Mouse (Mus musculus): ENCODE measurements around the gene Tcl1b1. TPM values are rescaled to one million over a fixed set of nuclear protein-coding genes. Genes with fewer than 3 reads are reported as not detected.

Tcl1b1 gene
- total and polyA plus RNA-seq, 2 experiments from 2014 or later, result not detected

DNA sequence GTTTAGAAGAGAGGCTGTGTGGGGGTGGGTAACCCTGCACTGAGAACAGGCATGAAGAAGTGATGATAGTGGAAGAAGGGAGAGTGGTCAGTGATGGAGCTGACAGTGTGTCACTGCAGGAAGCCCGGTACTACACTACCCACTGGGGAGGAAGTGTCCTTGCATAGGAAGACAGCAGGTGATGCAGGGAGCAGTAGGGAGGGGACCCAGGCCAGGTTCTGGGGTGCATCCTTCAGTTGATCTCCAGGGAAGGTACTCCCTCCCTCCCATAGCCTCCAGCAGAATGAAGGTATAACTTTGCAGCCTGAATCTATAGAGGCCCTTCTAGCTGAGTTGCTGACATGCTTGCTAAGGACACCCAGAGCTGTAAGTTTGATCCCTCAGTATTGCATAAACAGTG lies 47.6 kb downstream of the Tcl1b1 start:
- 86% methylated on average over 1 of the region's 1 CpGs for WGBS
- Histone ChIP-seq H3K27me3 (ENCODE audit: insufficient read depth, low read length) (no peaks in the 10 kb centered on the region), H3K36me3 (ENCODE audit: insufficient read depth, low read length) (no peaks in the 10 kb centered on the region), H3K9ac (replicated peaks; ENCODE audit: low read length) (no peak overlapping the region), H3K27ac (no peak overlapping the region), H3K4me1 (ENCODE audit: insufficient read depth, low read length) (no peaks in the 10 kb centered on the region), H3K9me3 (ENCODE audit: low read length) (no peaks in the 10 kb centered on the region), H3K4me3 (ENCODE audit: low read length) (no peak overlapping the region), H3K4me2 (ENCODE audit: low read depth, low read length) (no peak overlapping the region)
- DNase-seq (ENCODE audit: low spot score), result no peak
- no peak for ATAC-seq
- TF ChIP-seq CTCF (IDR thresholded peaks at IDR 0.05; ENCODE audit: low read depth), result no peak

DNA sequence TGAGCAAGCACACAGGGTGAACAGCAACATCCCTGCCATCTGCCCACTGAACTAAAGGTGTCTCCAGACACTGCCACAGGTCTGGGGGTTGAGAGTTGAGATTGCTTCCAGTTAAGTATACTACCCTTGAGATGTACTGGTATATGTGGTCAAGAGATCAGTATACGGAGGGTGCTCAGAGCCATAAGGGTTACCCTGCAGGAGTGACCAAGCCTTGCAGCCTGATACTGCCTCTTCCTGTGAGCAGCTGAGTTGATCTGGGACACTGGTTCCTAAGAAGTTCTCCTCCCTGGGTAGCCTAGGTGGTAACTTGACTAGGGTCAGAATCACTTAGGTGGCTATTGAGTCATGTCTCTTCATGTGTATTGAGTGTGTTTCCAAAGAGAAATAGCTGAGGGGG lies 49.0 kb downstream of the Tcl1b1 start:
- no peak for DNase-seq (ENCODE audit: low spot score)
- WGBS, result 90% methylated on average over 1 of the region's 1 CpGs
- no peak overlapping the region for H3K27ac ChIP-seq
- no peak overlapping the region for H3K9ac ChIP-seq (replicated peaks; ENCODE audit: low read length)
- no peaks in the 10 kb centered on the region for H3K36me3 ChIP-seq (ENCODE audit: insufficient read depth, low read length)
- no peaks in the 10 kb centered on the region for H3K27me3 ChIP-seq (ENCODE audit: insufficient read depth, low read length)
- no peak for ATAC-seq
- no peaks in the 10 kb centered on the region for H3K9me3 ChIP-seq (ENCODE audit: low read length)
- no peak overlapping the region for H3K4me3 ChIP-seq (ENCODE audit: low read length)
- H3K4me1 ChIP-seq (ENCODE audit: insufficient read depth, low read length), result no peaks in the 10 kb centered on the region
- H3K4me2 ChIP-seq (ENCODE audit: low read depth, low read length), result no peak overlapping the region
- no peak for TF ChIP-seq CTCF (IDR thresholded peaks at IDR 0.05; ENCODE audit: low read depth)

DNA sequence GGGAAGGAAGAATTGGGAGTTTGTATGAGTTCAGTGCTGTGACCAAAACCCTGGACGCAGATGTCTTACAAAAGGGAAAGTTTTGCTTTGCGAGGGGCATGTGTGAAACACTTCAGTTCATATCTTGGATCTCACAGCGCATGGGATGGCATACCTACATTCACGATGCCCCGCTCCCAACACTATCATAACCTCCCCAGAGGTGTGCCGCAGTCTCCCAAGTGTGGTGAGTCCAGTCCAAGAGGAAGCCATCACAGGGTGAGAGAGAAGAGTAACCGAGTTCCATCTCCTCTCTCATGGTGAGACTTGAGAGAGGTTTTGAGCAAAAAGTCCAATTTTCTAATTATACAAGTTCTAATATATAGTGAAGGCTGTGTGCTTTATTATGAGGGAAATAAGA lies 49.7 kb downstream of the Tcl1b1 start:
- Histone ChIP-seq H3K4me1 (ENCODE audit: insufficient read depth, low read length) (no peaks in the 10 kb centered on the region), H3K27ac (no peak overlapping the region), H3K36me3 (ENCODE audit: insufficient read depth, low read length) (no peaks in the 10 kb centered on the region), H3K4me2 (ENCODE audit: low read depth, low read length) (no peak overlapping the region), H3K9ac (replicated peaks; ENCODE audit: low read length) (no peak overlapping the region), H3K27me3 (ENCODE audit: insufficient read depth, low read length) (no peaks in the 10 kb centered on the region), H3K4me3 (ENCODE audit: low read length) (no peak overlapping the region), H3K9me3 (ENCODE audit: low read length) (no peaks in the 10 kb centered on the region)
- WGBS, result 97% methylated on average over 7 of the region's 7 CpGs
- ATAC-seq (no peak), DNase-seq (ENCODE audit: low spot score) (no peak)
- no peak for TF ChIP-seq CTCF (IDR thresholded peaks at IDR 0.05; ENCODE audit: low read depth)

Other genes starting within 250 kb of the Tcl1b1 start
- 1.4 TPM in 2 replicates for gene Syne3, start 149.9 kb upstream of the Tcl1b1 start, total RNA-seq (2014; rRNA removed)
- 0.66 and 0.98 TPM in 2 replicates for gene Syne3, start 149.9 kb upstream of the Tcl1b1 start, polyA plus RNA-seq (2015; fragmentation: Nextera tagmentation; extraction: Ambion mirVana)
- 28.6 and 43.1 TPM in 2 replicates for gene Glrx5, start 127.0 kb upstream of the Tcl1b1 start, total RNA-seq (2014; rRNA removed)
- gene Glrx5, start 127.0 kb upstream of the Tcl1b1 start, polyA plus RNA-seq (2015; fragmentation: Nextera tagmentation; extraction: Ambion mirVana), result 195 and 199 TPM in 2 replicates
- not detected in 2 replicates for gene Tcl1b2, start 13.7 kb upstream of the Tcl1b1 start, total RNA-seq (2014; rRNA removed)
- not detected in 2 replicates for gene Tcl1b2, start 13.7 kb upstream of the Tcl1b1 start, polyA plus RNA-seq (2015; fragmentation: Nextera tagmentation; extraction: Ambion mirVana)
- not detected in 2 replicates for gene Tcl1b5, start 16.7 kb downstream of the Tcl1b1 start, total RNA-seq (2014; rRNA removed)
- not detected in 2 replicates for gene Tcl1b5, start 16.7 kb downstream of the Tcl1b1 start, polyA plus RNA-seq (2015; fragmentation: Nextera tagmentation; extraction: Ambion mirVana)
- gene Tcl1b3, start 31.4 kb downstream of the Tcl1b1 start, total RNA-seq (2014; rRNA removed), result not detected in 2 replicates
- gene Tcl1b3, start 31.4 kb downstream of the Tcl1b1 start, polyA plus RNA-seq (2015; fragmentation: Nextera tagmentation; extraction: Ambion mirVana), result not detected in 2 replicates
- gene Tcl1b4, start 42.3 kb downstream of the Tcl1b1 start, total RNA-seq (2014; rRNA removed), result not detected in 2 replicates
- not detected in 2 replicates for gene Tcl1b4, start 42.3 kb downstream of the Tcl1b1 start, polyA plus RNA-seq (2015; fragmentation: Nextera tagmentation; extraction: Ambion mirVana)
- not detected in 2 replicates for gene Tcl1, start 63.1 kb downstream of the Tcl1b1 start, total RNA-seq (2014; rRNA removed)
- not detected in 2 replicates for gene Tcl1, start 63.1 kb downstream of the Tcl1b1 start, polyA plus RNA-seq (2015; fragmentation: Nextera tagmentation; extraction: Ambion mirVana)
- gene Tunar, start 174.2 kb downstream of the Tcl1b1 start, total RNA-seq (2014; rRNA removed), result 29.5 and 29.6 TPM in 2 replicates
- 13.8 and 18.3 TPM in 2 replicates for gene Tunar, start 174.2 kb downstream of the Tcl1b1 start, polyA plus RNA-seq (2015; fragmentation: Nextera tagmentation; extraction: Ambion mirVana)

All from hindbrain, postnatal 0 days (tissue).